Mouse (Mus musculus): Measurements from ENCODE around the gene Bnip1.

The Bnip1 gene

DNA sequence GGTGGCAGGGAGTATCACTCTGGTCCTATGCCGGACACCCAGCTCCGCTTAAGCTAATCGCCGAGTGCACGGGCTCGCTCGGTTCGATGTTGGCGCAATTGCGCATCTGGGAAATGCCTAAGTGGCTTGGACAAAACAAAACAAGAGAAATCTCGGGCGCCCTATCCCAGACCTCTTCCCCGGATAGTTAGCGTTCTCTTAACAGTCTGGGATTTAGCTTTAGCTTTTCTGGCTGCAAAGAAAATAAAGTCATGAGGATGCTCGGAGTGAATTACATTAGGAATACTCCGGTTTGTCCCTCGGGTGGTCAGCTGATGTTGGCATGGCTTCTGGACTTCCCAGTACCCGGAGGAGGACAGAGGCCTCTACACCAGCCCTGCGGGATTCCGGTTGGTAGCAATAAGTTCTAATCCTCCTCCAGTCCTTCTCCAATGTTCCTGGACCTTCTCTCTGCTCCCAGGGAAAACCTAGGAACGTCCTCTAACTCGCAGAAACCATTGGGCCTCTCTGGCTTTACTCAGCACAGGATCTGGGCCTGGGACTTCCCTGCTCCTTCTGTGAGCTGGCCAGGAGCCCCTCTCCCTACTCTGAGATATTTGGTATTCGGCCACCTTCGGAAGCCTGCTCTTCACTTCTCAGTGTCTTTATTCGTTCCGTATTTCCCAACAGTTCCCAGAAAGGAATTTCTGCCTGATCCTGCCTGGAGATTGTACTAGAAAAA is 59.0 kb downstream of the Bnip1 start:
- DNase-seq (ENCODE audit: low spot score) = no peak

- no peak for DNase-seq (ENCODE audit: low spot score)
Measured at GRCm38 (mm10) chr17:26840439-26840780, 59.5 kb downstream of the Bnip1 start.

- no peak for DNase-seq (ENCODE audit: low spot score)
Measured at GRCm38 (mm10) chr17:26840922-26841731, 60.3 kb downstream of the Bnip1 start.

- no peak for DNase-seq (ENCODE audit: low spot score)
Measured at GRCm38 (mm10) chr17:26841981-26842380, 61.1 kb downstream of the Bnip1 start.

All from spleen, adult 12 weeks (tissue).